Mouse (Mus musculus): ENCODE results near the gene Map7d1.

DNA sequence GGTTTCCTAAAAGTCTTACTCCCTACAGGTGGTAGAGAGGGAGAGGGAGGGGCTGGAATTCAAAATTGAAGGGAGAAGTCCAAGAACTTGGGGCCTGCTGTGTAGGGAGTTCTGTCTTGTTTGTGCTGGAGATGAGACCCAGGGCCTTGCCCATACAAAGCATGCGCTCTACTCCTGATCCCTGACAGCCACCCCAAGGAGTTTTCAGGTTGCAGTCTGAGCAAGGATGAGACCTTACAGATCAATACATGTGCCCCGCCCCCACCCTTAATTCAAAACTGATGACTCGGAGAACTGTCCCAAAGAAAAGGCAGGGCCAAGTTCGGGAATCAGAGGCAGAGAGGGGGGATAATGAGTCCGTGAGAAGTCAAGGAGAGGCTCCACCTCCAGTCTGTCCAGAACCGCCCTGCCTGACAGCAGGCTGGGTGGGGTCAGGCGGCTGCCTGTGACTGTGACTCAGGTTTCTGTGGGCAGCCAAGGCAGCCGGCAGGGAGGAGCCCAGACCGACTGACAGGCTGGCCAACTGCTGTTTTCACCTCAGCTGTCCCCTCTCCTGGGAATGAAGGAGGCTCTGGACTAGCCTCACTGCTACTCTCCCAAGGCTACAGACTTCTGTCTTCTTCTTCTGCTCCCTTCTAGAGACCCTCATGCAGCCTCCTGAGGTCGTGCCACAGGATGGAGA is 4.5 kb upstream of the Map7d1 start:
- TF ChIP-seq GATA1 (IDR thresholded peaks at IDR 0.05; ENCODE audit: low read length) (no peak), TAL1 (IDR thresholded peaks at IDR 0.05; ENCODE audit: low read length) (no peak)

Measured in erythroblast, embryonic 14.5 days (primary cell).